Mouse (Mus musculus) G1E (cell line): ENCODE measurements around the gene Krt71. TPM values are rescaled to one million over a fixed set of nuclear protein-coding genes. Genes with fewer than 3 reads are reported as not detected.

ENCODE experiments used
- ATAC-seq: 2 replicates; pipeline ENCODE4 v1.8.0; 2016; ENCODE audit warnings: mild to moderate bottlenecking; ENCODE audit not compliant: insufficient number of reproducible peaks, poor library complexity, low FRiP score, severe bottlenecking; ENCODE audit errors: extremely low read depth
- DNase-seq: peaks from one replicate; pipeline ENCODE4 v3.0.0; 2012; ENCODE audit warnings: low spot score
- H3K27me3 ChIP-seq: 2 replicates; pipeline ENCODE4 v1.6.1; 2012; ENCODE audit warnings: mild to moderate bottlenecking, low read length, inconsistent platforms; ENCODE audit not compliant: insufficient read depth
- H3K36me3 ChIP-seq: replicated peaks from 2 replicates; pipeline ENCODE3; 2012; ENCODE audit warnings: mild to moderate bottlenecking, inconsistent platforms
- H3K4me1 ChIP-seq: 2 replicates; pipeline ENCODE4 v1.6.1; 2012; ENCODE audit warnings: low read depth, low read length, inconsistent platforms, mixed read lengths; ENCODE audit not compliant: insufficient read depth
- H3K4me3 ChIP-seq: 2 replicates; pipeline ENCODE4 v1.5.1; 2012; ENCODE audit warnings: low read depth, mild to moderate bottlenecking, inconsistent platforms, low read length, moderate library complexity, mixed read lengths
- H3K9me3 ChIP-seq: replicated peaks from 2 replicates; pipeline ENCODE4 v1.6.1; 2012; ENCODE audit warnings: inconsistent platforms
- CTCF ChIP-seq: IDR thresholded peaks from 2 replicates; pipeline ENCODE4 v1.5.1; 2012; ENCODE audit warnings: low read depth, low read length, inconsistent platforms, mixed read lengths
- GATA1 ChIP-seq: IDR thresholded peaks from 2 replicates; pipeline ENCODE4 v1.6.1; 2012; ENCODE audit warnings: borderline replicate concordance, low read length, inconsistent platforms, mixed read lengths
- GATA2 ChIP-seq: IDR thresholded peaks from 2 replicates; pipeline ENCODE4 v1.6.1; 2012; ENCODE audit warnings: low read depth, low read length, inconsistent platforms, borderline replicate concordance
- POLR2AphosphoS5 ChIP-seq: IDR thresholded peaks from 2 replicates; pipeline ENCODE4 v1.6.1; 2012; ENCODE audit warnings: low read depth, low read length, inconsistent platforms; ENCODE audit not compliant: insufficient replicate concordance
- TAL1 ChIP-seq: conservative IDR thresholded peaks from 2 replicates; pipeline ENCODE4 v1.6.1; 2012; ENCODE audit warnings: low read depth, low read length, inconsistent platforms, mixed read lengths
- polyA plus RNA-seq: library from polyadenylated mRNA; stranded (reverse); fragments of >175 nt; gene quantifications from 2 replicates; pipeline ENCODE4 v1.2.3, GENCODE M21; 2012
- total RNA-seq, 2 experiments: library from RNA; stranded (forward) in 1 of 2; stranded (reverse) in 1 of 2; fragments of 200-1000 nt in 1 of 2; fragments of >200 nt in 1 of 2; fragmentation: Nextera tagmentation in 1 of 2; gene quantifications; 2 replicates each; pipeline ENCODE4 v1.2.3; 2014 to 2017

Gene Krt71
- total RNA-seq (2014; fragmentation: Nextera tagmentation) (not detected in 2 replicates), total RNA-seq (2017) (not detected in 2 replicates), polyA plus RNA-seq (not detected in 2 replicates)

GRCm38 (mm10) chr15:101742711-101743110 is at the start of gene Krt71:
TSS of gene Krt71 (minus strand) at chr15:101743109.
- DNase-seq (no peak), ATAC-seq (no peak)
- TF ChIP-seq TAL1, result no peak
- no peak for TF ChIP-seq GATA1
- no peak for TF ChIP-seq CTCF
- no peak for TF ChIP-seq GATA2
- no peak for TF ChIP-seq POLR2AphosphoS5
- Histone ChIP-seq H3K36me3 (no peaks in the 10 kb centered on the region), H3K9me3 (peaks cover 44% of the 10 kb centered on the region), H3K4me1 (no peaks in the 10 kb centered on the region), H3K4me3 (no peak within 1 kb of the TSS), H3K27me3 (no peaks in the 10 kb centered on the region; the same call in 1 of the 2 replicates)

- TF ChIP-seq GATA1, result no peak
- no peak for TF ChIP-seq POLR2AphosphoS5
- no peak for TF ChIP-seq GATA2
- TF ChIP-seq TAL1, result no peak
- TF ChIP-seq CTCF, result no peak
- Histone ChIP-seq H3K4me1 (no peaks in the 10 kb centered on the region), H3K9me3 (peaks cover 17% of the 10 kb centered on the region), H3K36me3 (no peaks in the 10 kb centered on the region), H3K27me3 (no peaks in the 10 kb centered on the region; the same call in 1 of the 2 replicates), H3K4me3 (no peak overlapping the region)
- ATAC-seq, result no peak
- no peak for DNase-seq
Observed at GRCm38 (mm10) chr15:101790867-101791266, 48.0 kb upstream of the Krt71 start.

- H3K27me3 ChIP-seq, result no peaks in the 10 kb centered on the region
- TF ChIP-seq TAL1, result no peak
- TF ChIP-seq CTCF, result no peak
- TF ChIP-seq POLR2AphosphoS5, result no peak
- TF ChIP-seq GATA1, result no peak
- no peak for TF ChIP-seq GATA2
- no peak for ATAC-seq
Observed at GRCm38 (mm10) chr15:101786360-101786759, 43.5 kb upstream of the Krt71 start, which contains the start of gene Krt72. TSS of gene Krt72 (minus strand) at chr15:101786460.

GRCm38 (mm10) chr15:101773420-101773819 is 30.5 kb upstream of the Krt71 start:
- Histone ChIP-seq H3K4me3 (no peak overlapping the region), H3K9me3 (peaks cover 26% of the 10 kb centered on the region), H3K27me3 (peaks cover 2% of the 10 kb centered on the region; the same call in 1 of the 2 replicates), H3K4me1 (no peaks in the 10 kb centered on the region), H3K36me3 (no peaks in the 10 kb centered on the region)
- no peak for DNase-seq
- ATAC-seq, result no peak
- TF ChIP-seq TAL1 (no peak), GATA1 (no peak), GATA2 (no peak), POLR2AphosphoS5 (no peak), CTCF (no peak)

More at GRCm38 (mm10) chr15:101786360-101786759, 43.5 kb upstream of the Krt71 start, which contains the start of gene Krt72:
- no peak for DNase-seq
- no peak within 1 kb of the TSS; the same call in 1 of the 2 replicates for H3K4me3 ChIP-seq
- H3K36me3 ChIP-seq, result no peaks in the 10 kb centered on the region
- H3K4me1 ChIP-seq, result no peaks in the 10 kb centered on the region
- peaks cover 13% of the 10 kb centered on the region for H3K9me3 ChIP-seq

GRCm38 (mm10) chr15:101772711-101773081 is 29.8 kb upstream of the Krt71 start:
- no peak for TF ChIP-seq GATA1
- no peak for TF ChIP-seq TAL1
- no peak; the same call in 1 of the 2 replicates for TF ChIP-seq CTCF
- no peak for TF ChIP-seq POLR2AphosphoS5
- TF ChIP-seq GATA2, result no peak
- ATAC-seq, result no peak

GRCm38 (mm10) chr15:101772080-101772710 is 29.3 kb upstream of the Krt71 start:
- no peak overlapping the region for H3K4me3 ChIP-seq
- TF ChIP-seq GATA1, result no peak
- no peak for TF ChIP-seq CTCF
- TF ChIP-seq GATA2, result no peak
- TF ChIP-seq TAL1, result no peak
- no peaks in the 10 kb centered on the region for H3K27me3 ChIP-seq
- H3K9me3 ChIP-seq, result peaks cover 24% of the 10 kb centered on the region
- no peaks in the 10 kb centered on the region for H3K36me3 ChIP-seq
- no peaks in the 10 kb centered on the region for H3K4me1 ChIP-seq
- ATAC-seq, result no peak
- no peak for DNase-seq

More at GRCm38 (mm10) chr15:101772711-101773081, 29.8 kb upstream of the Krt71 start:
- Histone ChIP-seq H3K36me3 (no peaks in the 10 kb centered on the region), H3K9me3 (peaks cover 23% of the 10 kb centered on the region), H3K4me1 (no peaks in the 10 kb centered on the region), H3K27me3 (no peaks in the 10 kb centered on the region), H3K4me3 (no peak overlapping the region)
- no peak for DNase-seq
